Mouse (Mus musculus) olfactory bulb, adult 2 months (tissue): Measurements from ENCODE around the gene Il2ra.

Experiments
- CTCF ChIP-seq: fragments of 200-500 bp; IDR thresholded peaks from 2 replicates; pipeline ENCODE4 v1.5.1; 2012; ENCODE audit warnings: low read depth, mild to moderate bottlenecking, low read length, moderate library complexity; ENCODE audit not compliant: insufficient read depth
- POLR2A ChIP-seq: fragments of 200-500 bp; IDR thresholded peaks from 2 replicates; pipeline ENCODE4 v1.6.1; 2012; ENCODE audit warnings: mild to moderate bottlenecking, low read depth, low read length, moderate library complexity; ENCODE audit not compliant: insufficient read depth

GRCm38 (mm10) chr2:11659263-11659662 is 16.7 kb downstream of the Il2ra start:
- TF ChIP-seq CTCF, result no peak
- TF ChIP-seq POLR2A, result no peak
